Mouse (Mus musculus): ENCODE measurements around the gene Lipt2. TPM values are rescaled to one million over a fixed set of nuclear protein-coding genes. Genes with fewer than 3 reads are reported as not detected.

Lipt2 gene
- total and polyA plus RNA-seq, 3 experiments: 5.7 to 6.6 (median 6.0) TPM

DNA sequence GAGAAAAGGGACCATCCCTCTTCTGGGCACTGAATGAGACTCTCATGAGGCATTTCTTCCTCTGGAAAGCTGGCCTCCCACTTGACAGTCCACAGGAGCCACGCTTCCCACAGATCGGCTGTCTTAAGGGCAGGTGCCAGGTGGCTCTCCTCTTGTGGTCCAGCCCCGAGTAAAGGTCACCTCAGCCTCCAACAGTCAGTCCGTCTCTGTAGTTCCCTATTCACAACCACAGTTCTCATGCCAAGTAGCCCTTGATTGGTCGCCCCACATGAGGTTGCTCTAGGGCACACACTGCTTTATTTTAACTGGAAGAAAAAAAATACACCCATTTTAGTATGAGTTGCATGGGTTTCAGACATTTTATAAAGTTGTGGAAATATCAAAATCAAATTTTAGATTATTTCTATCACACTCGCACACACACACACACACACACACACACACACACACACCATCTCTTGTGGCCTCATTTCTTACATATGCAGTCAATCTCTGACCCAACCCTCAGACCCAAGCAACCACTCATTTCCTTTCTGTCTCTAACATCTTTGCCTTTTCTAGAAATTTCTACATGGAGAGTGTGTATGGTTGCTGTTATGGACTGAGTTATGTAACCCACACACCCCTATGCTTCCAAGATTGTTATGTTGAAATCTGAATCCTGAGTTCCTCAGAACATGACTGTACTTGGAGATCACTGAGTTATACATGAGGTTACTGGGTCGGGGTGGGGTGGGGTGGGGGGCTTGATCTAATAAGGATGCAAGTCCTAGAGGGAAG lies 30.6 kb upstream of the Lipt2 start:
- no peaks in the 10 kb centered on the region for H3K27me3 ChIP-seq (ENCODE audit: control insufficient read depth, insufficient read depth, low read length)
- no peak for DNase-seq
- H3K27ac ChIP-seq: no peak overlapping the region
- 0 out of 2 replicates have a peak, but pooled peaks cover 3% of the 10 kb centered on the region for H3K4me1 ChIP-seq (ENCODE audit: control insufficient read depth, insufficient read depth, low read length)
- TF ChIP-seq POLR2A (IDR thresholded peaks at IDR 0.05; ENCODE audit: insufficient read depth, low read depth, low read length): no peak
- TF ChIP-seq CTCF (IDR thresholded peaks at IDR 0.05): no peak
- no peak for TF ChIP-seq EP300 (IDR thresholded peaks at IDR 0.05; ENCODE audit: insufficient read depth, low read depth, low read length)
- 74% methylated on average over 7 of the region's 7 CpGs for WGBS
- intact Hi-C loops (cut with DNase I): loop anchor here (10.0 kb wide), 1 partner anchor 236 kb away; no protein-coding TSS in a partner anchor
- no peaks in the 10 kb centered on the region for H3K36me3 ChIP-seq (ENCODE audit: control insufficient read depth, insufficient read depth, low read length)
- H3K4me3 ChIP-seq: no peak overlapping the region
- no peaks in the 10 kb centered on the region for H3K79me2 ChIP-seq (replicated peaks; ENCODE audit: control insufficient read depth, insufficient read depth, low read length)
- no peak overlapping the region for H3K9ac ChIP-seq (ENCODE audit: low read depth, low read length)

DNA sequence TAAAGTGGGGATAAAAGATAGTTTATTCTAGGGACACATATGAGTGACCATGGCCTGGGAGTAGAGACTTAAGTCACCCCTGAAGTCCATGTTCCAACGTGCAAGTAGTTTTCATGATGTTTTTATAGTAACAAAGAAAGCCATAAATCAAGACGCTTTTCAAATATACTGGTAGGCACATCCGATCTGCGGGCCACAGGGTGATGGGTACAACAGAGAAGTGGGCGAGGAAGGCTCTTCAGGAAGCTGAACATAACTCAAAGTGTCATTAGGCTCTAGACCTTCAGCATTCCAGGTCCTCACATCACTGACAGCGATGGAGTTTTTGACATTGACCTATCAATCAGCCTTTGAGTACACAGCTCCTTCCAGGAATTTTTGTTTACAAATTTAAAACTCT lies 28.5 kb upstream of the Lipt2 start:
- Histone ChIP-seq H3K36me3 (ENCODE audit: control insufficient read depth, insufficient read depth, low read length) (no peaks in the 10 kb centered on the region), H3K27me3 (ENCODE audit: control insufficient read depth, insufficient read depth, low read length) (no peaks in the 10 kb centered on the region), H3K4me1 (ENCODE audit: control insufficient read depth, insufficient read depth, low read length) (no peaks in the 10 kb centered on the region), H3K27ac (no peak overlapping the region), H3K4me3 (no peak overlapping the region), H3K79me2 (replicated peaks; ENCODE audit: control insufficient read depth, insufficient read depth, low read length) (no peaks in the 10 kb centered on the region), H3K9ac (ENCODE audit: low read depth, low read length) (no peak overlapping the region)
- intact Hi-C loops (cut with DNase I): no loop called here
- 78% methylated on average over 6 of the region's 6 CpGs for WGBS
- no peak for DNase-seq
- TF ChIP-seq EP300 (IDR thresholded peaks at IDR 0.05; ENCODE audit: insufficient read depth, low read depth, low read length) (no peak), POLR2A (IDR thresholded peaks at IDR 0.05; ENCODE audit: insufficient read depth, low read depth, low read length) (no peak), CTCF (IDR thresholded peaks at IDR 0.05) (no peak)

DNA sequence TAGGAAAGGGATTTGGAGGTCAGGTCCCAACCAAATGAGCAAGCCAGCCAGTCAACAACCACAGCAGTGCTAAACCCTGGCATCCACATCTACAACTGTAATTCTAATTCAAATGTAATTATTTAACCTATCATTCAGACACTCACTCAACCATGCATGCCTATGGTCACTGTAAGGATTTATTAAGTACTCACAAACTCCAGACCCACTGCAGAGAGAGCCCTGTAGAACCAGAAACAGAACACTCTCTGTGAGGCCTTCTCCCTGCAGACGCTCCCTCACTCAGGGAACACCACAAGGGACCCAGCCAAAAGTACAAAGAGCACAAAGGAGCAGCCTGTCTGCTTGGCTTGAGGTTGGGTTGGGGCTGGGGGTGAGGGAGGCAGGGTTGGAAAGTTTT lies 26.7 kb upstream of the Lipt2 start:
- no peak overlapping the region for H3K4me3 ChIP-seq
- DNase-seq: no peak
- no peaks in the 10 kb centered on the region for H3K4me1 ChIP-seq (ENCODE audit: control insufficient read depth, insufficient read depth, low read length)
- no peaks in the 10 kb centered on the region for H3K27me3 ChIP-seq (ENCODE audit: control insufficient read depth, insufficient read depth, low read length)
- H3K27ac ChIP-seq: no peak overlapping the region
- H3K9ac ChIP-seq (ENCODE audit: low read depth, low read length): no peak overlapping the region
- no peaks in the 10 kb centered on the region for H3K79me2 ChIP-seq (replicated peaks; ENCODE audit: control insufficient read depth, insufficient read depth, low read length)
- no peaks in the 10 kb centered on the region for H3K36me3 ChIP-seq (ENCODE audit: control insufficient read depth, insufficient read depth, low read length)
- intact Hi-C loops (cut with DNase I): no loop called here
- WGBS: 85% methylated on average over 1 of the region's 1 CpGs
- no peak for TF ChIP-seq EP300 (IDR thresholded peaks at IDR 0.05; ENCODE audit: insufficient read depth, low read depth, low read length)
- no peak for TF ChIP-seq CTCF (IDR thresholded peaks at IDR 0.05)
- TF ChIP-seq POLR2A (IDR thresholded peaks at IDR 0.05; ENCODE audit: insufficient read depth, low read depth, low read length): no peak

DNA sequence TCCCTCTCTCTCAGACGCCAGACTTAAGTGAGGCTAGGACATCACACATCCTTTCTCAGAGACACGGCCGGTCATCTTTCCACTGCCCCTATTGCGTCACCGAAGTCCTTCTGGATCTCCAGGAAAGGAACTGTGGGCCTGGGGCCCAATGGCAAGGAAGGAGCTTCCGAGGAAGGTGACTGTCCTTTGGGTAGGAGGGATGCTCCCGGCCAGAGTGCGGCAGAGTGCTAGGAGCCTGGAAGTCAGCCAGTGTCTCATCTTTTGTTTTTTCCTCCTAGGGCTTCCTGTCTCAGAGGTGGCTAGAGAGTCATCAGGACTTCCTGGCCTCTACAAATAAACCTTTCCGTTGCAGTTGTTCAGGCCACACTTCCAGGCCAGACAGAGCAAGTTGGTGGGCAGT lies 22.0 kb upstream of the Lipt2 start:
- H3K4me1 ChIP-seq (ENCODE audit: control insufficient read depth, insufficient read depth, low read length): no peaks in the 10 kb centered on the region
- 40% methylated on average over 9 of the region's 9 CpGs for WGBS
- no peaks in the 10 kb centered on the region for H3K36me3 ChIP-seq (ENCODE audit: control insufficient read depth, insufficient read depth, low read length)
- TF ChIP-seq EP300 (IDR thresholded peaks at IDR 0.05; ENCODE audit: insufficient read depth, low read depth, low read length) (no peak), POLR2A (IDR thresholded peaks at IDR 0.05; ENCODE audit: insufficient read depth, low read depth, low read length) (no peak), CTCF (IDR thresholded peaks at IDR 0.05) (no peak)
- no peak overlapping the region for H3K27ac ChIP-seq
- no peaks in the 10 kb centered on the region for H3K79me2 ChIP-seq (replicated peaks; ENCODE audit: control insufficient read depth, insufficient read depth, low read length)
- no peaks in the 10 kb centered on the region for H3K27me3 ChIP-seq (ENCODE audit: control insufficient read depth, insufficient read depth, low read length)
- peak in 1 of 2 experiments; percentile 15 for DNase-seq
- intact Hi-C loops (cut with DNase I): no loop called here
- no peak overlapping the region for H3K4me3 ChIP-seq
- H3K9ac ChIP-seq (ENCODE audit: low read depth, low read length): no peak overlapping the region

DNA sequence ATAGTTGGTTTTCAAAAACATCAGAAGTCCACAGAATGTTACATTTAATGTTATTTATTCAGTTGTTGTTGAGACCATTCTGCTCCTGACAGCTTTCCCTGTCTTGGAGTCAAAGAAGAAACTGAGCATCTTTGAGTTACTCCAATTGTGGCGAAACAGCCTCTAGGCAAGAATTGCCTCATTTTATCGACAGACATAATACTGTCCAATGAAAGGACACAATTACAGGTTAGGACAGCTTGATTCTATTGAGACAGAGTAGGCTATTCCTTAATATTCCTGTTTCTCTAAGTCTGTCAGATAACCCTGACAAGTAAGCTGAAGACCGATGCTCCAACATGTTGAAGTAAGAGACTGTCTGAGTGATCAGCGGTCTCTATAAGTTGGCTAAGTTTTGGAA lies 21.0 kb upstream of the Lipt2 start:
- Histone ChIP-seq H3K27me3 (ENCODE audit: control insufficient read depth, insufficient read depth, low read length) (no peaks in the 10 kb centered on the region), H3K36me3 (ENCODE audit: control insufficient read depth, insufficient read depth, low read length) (no peaks in the 10 kb centered on the region), H3K79me2 (replicated peaks; ENCODE audit: control insufficient read depth, insufficient read depth, low read length) (no peaks in the 10 kb centered on the region), H3K4me3 (no peak overlapping the region), H3K9ac (ENCODE audit: low read depth, low read length) (no peak overlapping the region), H3K4me1 (ENCODE audit: control insufficient read depth, insufficient read depth, low read length) (no peaks in the 10 kb centered on the region), H3K27ac (no peak overlapping the region)
- TF ChIP-seq EP300 (IDR thresholded peaks at IDR 0.05; ENCODE audit: insufficient read depth, low read depth, low read length) (no peak), POLR2A (IDR thresholded peaks at IDR 0.05; ENCODE audit: insufficient read depth, low read depth, low read length) (no peak), CTCF (IDR thresholded peaks at IDR 0.05) (no peak)
- DNase-seq: no peak
- WGBS: 96% methylated on average over 4 of the region's 4 CpGs
- intact Hi-C loops (cut with DNase I): no loop called here

DNA sequence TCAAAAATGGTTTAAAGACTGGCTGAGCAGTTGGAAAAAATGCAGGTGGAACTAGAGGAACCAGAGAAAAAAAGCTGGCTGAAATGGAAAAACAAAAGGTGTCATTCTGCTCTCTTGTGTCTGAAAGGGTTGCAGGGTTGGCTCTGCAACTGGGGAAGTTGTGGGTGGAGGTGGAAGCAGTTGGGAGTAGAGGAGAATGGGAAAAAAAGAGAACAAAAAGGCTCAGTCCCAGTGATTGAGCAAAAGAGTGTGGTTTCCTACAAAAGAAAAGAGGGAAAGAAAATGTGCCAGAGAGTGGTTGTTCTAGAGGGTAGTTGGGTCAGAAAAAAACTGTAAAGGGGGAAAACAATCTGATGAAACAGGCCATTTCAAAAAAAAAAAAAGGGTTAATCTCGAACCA lies 18.5 kb upstream of the Lipt2 start:
- 59% methylated on average over 1 of the region's 1 CpGs for WGBS
- Histone ChIP-seq H3K27me3 (ENCODE audit: control insufficient read depth, insufficient read depth, low read length) (no peaks in the 10 kb centered on the region), H3K4me3 (no peak overlapping the region), H3K36me3 (ENCODE audit: control insufficient read depth, insufficient read depth, low read length) (no peaks in the 10 kb centered on the region), H3K9ac (ENCODE audit: low read depth, low read length) (no peak overlapping the region), H3K27ac (no peak overlapping the region), H3K79me2 (replicated peaks; ENCODE audit: control insufficient read depth, insufficient read depth, low read length) (no peaks in the 10 kb centered on the region), H3K4me1 (ENCODE audit: control insufficient read depth, insufficient read depth, low read length) (no peaks in the 10 kb centered on the region)
- no peak for TF ChIP-seq EP300 (IDR thresholded peaks at IDR 0.05; ENCODE audit: insufficient read depth, low read depth, low read length)
- TF ChIP-seq POLR2A (IDR thresholded peaks at IDR 0.05; ENCODE audit: insufficient read depth, low read depth, low read length): no peak
- TF ChIP-seq CTCF (IDR thresholded peaks at IDR 0.05): no peak
- intact Hi-C loops (cut with DNase I): no loop called here
- DNase-seq: no peak

Data from heart, adult 2 months (tissue).